Mouse (Mus musculus) limb, embryonic 14.5 days (tissue): ENCODE measurements around the gene Dbr1. TPM values are rescaled to one million over a fixed set of nuclear protein-coding genes. Genes with fewer than 3 reads are reported as not detected.

Experiments used
- ATAC-seq: fragments of 200-750 bp; cut with Nextera tagmentation; 2 replicates; pipeline ENCODE4 v1.8.0; 2017; ENCODE audit warnings: low read depth, moderate number of reproducible peaks, moderate TSS enrichment; ENCODE audit not compliant: low FRiP score
- DNase-seq: peaks from one replicate; pipeline ENCODE4 v3.0.0-alpha.2; 2015; ENCODE audit warnings: low spot score
- H3K27ac ChIP-seq: fragments of 300-500 bp; sonication (generic); replicated peaks from 2 replicates; pipeline ENCODE4 v1.5.1; 2014; ENCODE audit warnings: low read depth, mild to moderate bottlenecking, low read length, moderate library complexity, mixed read lengths
- H3K27me3 ChIP-seq: fragments of 300-500 bp; sonication (generic); 2 replicates; pipeline ENCODE4 v1.6.1; 2014; ENCODE audit warnings: low read length, mixed read lengths; ENCODE audit not compliant: control insufficient read depth, insufficient read depth
- H3K36me3 ChIP-seq: fragments of 300-500 bp; sonication (generic); 2 replicates; pipeline ENCODE4 v1.6.1; 2014; ENCODE audit warnings: mild to moderate bottlenecking, low read length, moderate library complexity, mixed read lengths; ENCODE audit not compliant: control insufficient read depth, insufficient read depth
- H3K4me1 ChIP-seq: fragments of 300-500 bp; sonication (generic); 2 replicates; pipeline ENCODE4 v1.6.1; 2014; ENCODE audit warnings: antibody characterized with exemption, low read length, mixed read lengths; ENCODE audit not compliant: control insufficient read depth, insufficient read depth
- H3K4me2 ChIP-seq: fragments of 300-500 bp; sonication (generic); replicated peaks from 2 replicates; pipeline ENCODE4 v1.6.1; 2014; ENCODE audit warnings: low read depth, mild to moderate bottlenecking, low read length, moderate library complexity; ENCODE audit not compliant: severe bottlenecking
- H3K4me3 ChIP-seq: fragments of 300-500 bp; sonication (generic); replicated peaks from 2 replicates; pipeline ENCODE4 v1.5.1; 2014; ENCODE audit warnings: low read length
- H3K9ac ChIP-seq: fragments of 300-500 bp; sonication (generic); 2 replicates; pipeline ENCODE4 v1.6.1; 2014; ENCODE audit warnings: mild to moderate bottlenecking, low read depth, low read length, moderate library complexity; ENCODE audit not compliant: severe bottlenecking
- H3K9me3 ChIP-seq: fragments of 300-500 bp; sonication (generic); 2 replicates; pipeline ENCODE4 v1.6.1; 2016; ENCODE audit warnings: low read length; ENCODE audit not compliant: control insufficient read depth
- POLR2A ChIP-seq: fragments of 200-500 bp; IDR thresholded peaks from 2 replicates; pipeline ENCODE4 v1.8.0; 2012; ENCODE audit warnings: inconsistent platforms, mild to moderate bottlenecking, moderate library complexity, borderline replicate concordance; ENCODE audit not compliant: insufficient read depth, insufficient read length; ENCODE audit errors: extremely low read depth
- WGBS: fragments of 180-500 bp; shearing (Covaris S2); extraction: QIAGEN DNeasy Blood & Tissue Kit; methylation state at CpG from one replicate; pipeline ENCODE4 v1.1.7; 2014; 5-methylcytosine and 5-hydroxymethylcytosine counted together
- polyA plus RNA-seq, 2 experiments: library from polyadenylated mRNA; depleted of rRNA in 1 of 2; stranded (reverse) in 1 of 2; unstranded in 1 of 2; fragments of >200 nt; fragmentation: Nextera tagmentation in 1 of 2; extraction: Ambion mirVana in 1 of 2; gene quantifications; 2 replicates each; pipeline versions ENCODE4 v1.2.1 to v1.2.3; 2012 to 2014

Gene Dbr1
- polyA plus RNA-seq, 2 experiments = 18.0 to 23.1 TPM

GRCm38 (mm10) chr9:99632264-99632663, 56.7 kb downstream of the Dbr1 start:
- Histone ChIP-seq H3K4me1 (peaks cover 20% of the 10 kb centered on the region), H3K9ac (no peak overlapping the region), H3K4me2 (no peak overlapping the region; the same call in 1 of the 2 replicates), H3K27ac (no peak overlapping the region), H3K36me3 (peaks cover 50% of the 10 kb centered on the region), H3K4me3 (no peak overlapping the region), H3K9me3 (no peaks in the 10 kb centered on the region), H3K27me3 (no peaks in the 10 kb centered on the region)
- TF ChIP-seq POLR2A = no peak
- no peak for ATAC-seq
- 67% methylated on average over 8 of the region's 8 CpGs for WGBS
- peak; percentile 11 for DNase-seq

Other genes starting within 250 kb of the Dbr1 start
- 1.1 and 1.2 TPM in 2 replicates for gene Esyt3, start 217.2 kb upstream of the Dbr1 start, polyA plus RNA-seq (2012; rRNA removed)
- 0.59 and 0.69 TPM in 2 replicates for gene Esyt3, start 217.2 kb upstream of the Dbr1 start, polyA plus RNA-seq (2014; fragmentation: Nextera tagmentation; extraction: Ambion mirVana)
- 23.3 and 30.9 TPM in 2 replicates for gene Mras, start 138.4 kb upstream of the Dbr1 start, polyA plus RNA-seq (2012; rRNA removed)
- 23.7 and 29.0 TPM in 2 replicates for gene Mras, start 138.4 kb upstream of the Dbr1 start, polyA plus RNA-seq (2014; fragmentation: Nextera tagmentation; extraction: Ambion mirVana)
- not detected in 2 replicates for gene Nme9, start 124.3 kb upstream of the Dbr1 start, polyA plus RNA-seq (2012; rRNA removed)
- gene Nme9, start 124.3 kb upstream of the Dbr1 start, polyA plus RNA-seq (2014; fragmentation: Nextera tagmentation; extraction: Ambion mirVana) = not detected in 2 replicates
- 17.9 and 18.2 TPM in 2 replicates for gene Armc8, start 6.9 kb upstream of the Dbr1 start, polyA plus RNA-seq (2012; rRNA removed)
- gene Armc8, start 6.9 kb upstream of the Dbr1 start, polyA plus RNA-seq (2014; fragmentation: Nextera tagmentation; extraction: Ambion mirVana) = 17.8 and 19.0 TPM in 2 replicates
- gene A4gnt, start 36.7 kb downstream of the Dbr1 start, polyA plus RNA-seq (2012; rRNA removed) = not detected in 2 replicates
- gene A4gnt, start 36.7 kb downstream of the Dbr1 start, polyA plus RNA-seq (2014; fragmentation: Nextera tagmentation; extraction: Ambion mirVana) = not detected in 2 replicates
- gene Dzip1l, start 53.7 kb downstream of the Dbr1 start, polyA plus RNA-seq (2012; rRNA removed) = 20.7 and 24.4 TPM in 2 replicates
- gene Dzip1l, start 53.7 kb downstream of the Dbr1 start, polyA plus RNA-seq (2014; fragmentation: Nextera tagmentation; extraction: Ambion mirVana) = 18.2 and 20.3 TPM in 2 replicates
- gene Cldn18, start 141.5 kb downstream of the Dbr1 start, polyA plus RNA-seq (2012; rRNA removed) = not detected in 2 replicates
- gene Cldn18, start 141.5 kb downstream of the Dbr1 start, polyA plus RNA-seq (2014; fragmentation: Nextera tagmentation; extraction: Ambion mirVana) = not detected in 2 replicates